Mouse (Mus musculus): ENCODE data around the gene Tex9.
"Not testable (repeated sequence)": the region's sequence is repeated elsewhere in the genome, so short reads cannot be mapped to it uniquely, and the experiment has no call there.

Tex9 gene

GRCm38 (mm10) chr9:72438749-72439148, 53.3 kb downstream of the Tex9 start:
- no peak for DNase-seq (ENCODE audit: low read depth)

DNA sequence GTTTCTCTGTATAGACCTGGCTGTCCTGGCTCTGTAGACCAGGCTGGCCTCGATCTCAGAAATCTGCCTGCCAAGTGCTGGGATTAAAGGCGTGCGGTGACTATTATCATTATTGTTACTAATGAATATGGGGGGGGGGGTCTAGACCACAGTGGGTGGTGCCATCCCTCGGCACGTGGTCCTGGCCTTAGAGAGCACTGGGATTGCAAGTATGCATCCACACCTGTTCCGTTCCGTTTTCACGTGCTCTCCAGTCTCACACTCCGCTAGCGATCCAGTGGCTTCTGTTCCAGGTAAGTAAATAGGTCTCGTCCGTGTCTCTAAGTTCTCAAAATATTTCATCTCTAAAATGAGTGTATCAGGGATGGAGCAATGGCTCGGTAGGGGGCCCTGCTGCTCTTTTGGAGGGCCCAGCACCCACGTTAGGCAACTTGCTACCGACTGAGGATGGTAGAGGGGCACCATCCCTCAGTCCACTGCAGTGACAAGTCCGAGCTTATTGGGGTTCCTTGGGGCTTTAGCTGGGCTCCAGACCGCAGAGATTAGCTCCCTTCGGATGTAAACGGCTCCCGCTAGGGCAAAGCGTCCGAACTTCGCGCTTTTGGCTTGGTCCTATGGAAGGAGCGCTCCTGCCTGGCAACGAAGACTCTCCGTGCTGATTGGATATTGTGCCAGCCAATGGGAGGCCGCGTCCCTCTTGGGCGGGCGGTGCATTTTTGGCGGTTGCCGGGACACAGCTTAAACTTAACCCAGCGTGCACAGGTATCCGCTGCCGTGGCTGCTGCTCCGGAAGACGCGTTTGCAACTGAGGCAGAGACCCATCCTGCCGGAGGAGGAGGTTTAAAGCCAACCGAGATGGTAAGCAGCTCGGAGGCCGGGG, 54.0 kb downstream of the Tex9 start, which contains the start of gene Mns1:
Gene Mns1 (plus strand): TSS at position 190 of the 880 bp plus-strand sequence.
- peak; percentile 96 for DNase-seq (ENCODE audit: low read depth)

DNA sequence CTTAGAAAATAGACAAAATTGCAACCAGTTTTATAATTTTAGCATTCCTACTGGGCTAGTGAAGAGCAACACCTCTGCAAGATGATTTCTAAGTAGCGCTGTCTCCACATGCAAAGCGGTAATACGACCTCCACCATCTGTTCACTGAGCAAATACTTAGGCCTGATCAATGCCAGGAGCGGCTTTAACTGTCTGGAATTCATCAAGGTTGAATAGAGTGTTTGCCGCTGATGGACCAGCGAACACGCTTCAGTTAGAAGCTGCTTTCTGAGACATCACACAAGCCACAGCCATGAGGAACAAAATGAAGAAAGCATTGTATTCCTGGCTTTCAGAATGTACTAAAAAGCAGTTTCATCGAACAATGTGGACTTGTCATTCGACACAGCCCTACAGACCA, 57.1 kb downstream of the Tex9 start:
- DNase-seq (ENCODE audit: low read depth), result no peak

GRCm38 (mm10) chr9:72427861-72428260, 64.2 kb downstream of the Tex9 start:
- no peak for DNase-seq (ENCODE audit: low read depth)

- no peak for DNase-seq (ENCODE audit: low read depth)
These were observed 66.6 kb downstream of the Tex9 start for GRCm38 (mm10) chr9:72425300-72425850.

- DNase-seq (ENCODE audit: low read depth), result no peak
These were observed 69.3 kb downstream of the Tex9 start for GRCm38 (mm10) chr9:72422753-72423152.

DNA sequence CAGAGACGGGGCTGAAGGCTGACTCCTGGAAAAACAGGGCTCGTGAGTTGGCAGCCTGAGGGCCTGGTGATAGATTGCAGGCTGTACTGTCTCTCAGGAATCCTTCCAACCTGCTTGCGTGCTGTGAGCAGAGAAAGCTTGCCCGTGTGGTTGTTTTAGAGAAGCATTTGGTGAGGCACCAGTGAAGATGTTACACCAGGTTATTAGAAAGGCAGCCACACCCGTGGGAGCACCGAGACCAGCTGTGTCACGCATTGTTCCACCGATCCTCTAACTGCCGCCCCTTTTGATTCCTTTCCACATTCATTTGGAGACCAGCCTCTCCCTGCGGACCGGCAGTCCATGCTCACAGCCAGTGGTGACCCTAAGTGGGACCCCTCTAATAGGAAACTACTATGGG, 69.7 kb downstream of the Tex9 start:
- no peak for DNase-seq (ENCODE audit: low read depth)

DNA sequence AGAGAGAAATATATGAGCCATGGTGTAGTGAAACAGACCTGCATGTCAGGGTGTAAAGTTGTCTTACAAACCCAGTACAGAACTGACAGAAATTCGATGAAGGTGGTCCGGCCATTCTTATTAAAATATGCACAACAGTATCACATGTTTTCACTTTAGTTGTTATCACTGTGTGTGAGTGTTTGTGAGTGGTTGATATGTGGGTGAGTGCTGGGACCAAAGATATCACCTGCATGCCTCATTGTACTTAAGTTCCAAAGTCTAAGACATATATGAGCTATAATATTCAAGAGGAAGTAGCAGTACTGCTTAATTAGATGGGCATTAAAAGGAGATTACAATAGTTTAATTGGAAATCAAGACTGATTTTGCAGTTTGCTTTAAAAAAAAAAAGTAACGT, 71.5 kb downstream of the Tex9 start:
- no peak for DNase-seq (ENCODE audit: low read depth)

GRCm38 (mm10) chr9:72418443-72418842, 73.6 kb downstream of the Tex9 start:
- DNase-seq (ENCODE audit: low read depth), result no peak

DNA sequence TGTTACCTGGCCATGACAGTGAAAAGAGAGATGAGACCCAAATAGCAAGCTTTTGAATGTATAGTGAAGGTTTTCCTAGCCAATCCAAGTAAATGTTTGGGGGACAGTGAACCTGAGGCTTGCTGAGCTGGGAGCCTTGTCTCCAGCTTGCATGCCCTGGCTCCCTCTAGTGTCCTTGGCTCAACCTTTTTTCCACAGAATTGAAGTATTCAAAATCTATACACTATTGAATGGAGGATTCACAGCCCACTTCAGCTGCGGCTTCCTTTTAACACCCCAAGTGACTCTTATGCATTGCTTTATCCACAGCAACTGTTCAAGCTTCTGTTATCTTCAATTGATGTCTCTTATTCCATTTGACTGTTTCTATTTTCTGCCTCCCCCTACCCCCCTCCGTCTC, 80.3 kb downstream of the Tex9 start:
- no peak for DNase-seq (ENCODE audit: low read depth)

DNA sequence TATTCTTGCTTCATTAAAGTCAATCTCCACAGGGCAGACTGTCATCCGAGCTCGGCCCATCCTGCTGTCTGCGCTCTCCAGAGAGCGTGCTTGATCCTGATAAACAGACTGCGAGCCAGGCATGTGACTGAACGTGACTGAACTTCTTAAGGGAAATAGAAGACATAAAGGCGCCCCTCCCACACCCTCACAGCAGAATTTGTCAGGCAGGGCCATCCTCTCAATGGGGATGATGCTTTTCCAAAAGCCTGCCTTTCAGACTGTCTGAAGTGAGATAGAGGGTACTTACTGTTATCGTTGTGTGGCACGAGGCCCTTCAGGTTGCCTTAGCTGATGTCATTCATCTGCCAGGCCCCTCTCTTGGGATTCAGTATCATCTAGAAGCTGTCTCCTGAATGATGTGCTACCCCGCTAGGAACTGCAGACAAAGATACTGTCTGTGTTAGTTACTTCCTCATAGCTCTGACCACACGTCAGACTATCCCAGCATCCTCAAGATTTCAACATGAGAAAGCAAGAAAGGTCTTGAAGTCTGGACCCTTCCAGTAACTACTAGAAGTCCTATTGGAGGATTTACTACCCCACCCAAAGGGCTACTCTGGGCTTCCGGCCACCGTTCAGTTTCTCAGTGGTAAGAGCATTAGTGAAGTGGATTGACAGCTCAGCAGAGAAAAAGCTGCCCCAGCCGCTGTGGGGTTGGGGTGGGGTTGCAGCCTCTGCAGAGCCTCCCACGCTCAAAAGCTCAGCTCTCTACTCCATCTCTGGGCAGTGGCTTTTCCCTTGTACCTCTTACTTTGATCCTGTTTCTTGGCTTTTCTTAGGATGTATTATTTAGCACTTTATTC, 82.4 kb downstream of the Tex9 start:
- no peak for DNase-seq (ENCODE audit: low read depth)

DNA sequence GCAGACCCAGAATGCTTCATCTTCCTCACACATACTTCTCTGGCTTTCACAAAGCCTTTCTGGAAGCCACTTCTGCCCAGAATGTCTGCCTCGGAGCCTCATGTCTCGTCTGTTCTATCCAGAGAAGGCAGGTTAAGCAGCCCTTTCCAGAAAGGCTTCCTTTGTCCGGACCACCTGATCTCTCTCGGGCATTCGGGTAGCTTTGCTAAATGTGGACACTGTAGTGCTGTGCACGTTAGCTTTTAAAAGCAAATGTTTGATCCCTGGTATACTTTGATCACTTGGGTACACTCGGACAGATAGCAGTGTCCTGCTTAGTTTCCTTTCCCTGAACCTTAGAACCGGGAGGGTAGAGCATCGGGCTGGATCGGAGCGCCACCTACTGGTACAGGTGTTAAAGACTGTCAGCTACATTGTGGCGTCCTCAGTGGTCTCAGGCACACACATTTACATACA, 83.9 kb downstream of the Tex9 start:
- DNase-seq (ENCODE audit: low read depth), result peak; percentile 90

DNA sequence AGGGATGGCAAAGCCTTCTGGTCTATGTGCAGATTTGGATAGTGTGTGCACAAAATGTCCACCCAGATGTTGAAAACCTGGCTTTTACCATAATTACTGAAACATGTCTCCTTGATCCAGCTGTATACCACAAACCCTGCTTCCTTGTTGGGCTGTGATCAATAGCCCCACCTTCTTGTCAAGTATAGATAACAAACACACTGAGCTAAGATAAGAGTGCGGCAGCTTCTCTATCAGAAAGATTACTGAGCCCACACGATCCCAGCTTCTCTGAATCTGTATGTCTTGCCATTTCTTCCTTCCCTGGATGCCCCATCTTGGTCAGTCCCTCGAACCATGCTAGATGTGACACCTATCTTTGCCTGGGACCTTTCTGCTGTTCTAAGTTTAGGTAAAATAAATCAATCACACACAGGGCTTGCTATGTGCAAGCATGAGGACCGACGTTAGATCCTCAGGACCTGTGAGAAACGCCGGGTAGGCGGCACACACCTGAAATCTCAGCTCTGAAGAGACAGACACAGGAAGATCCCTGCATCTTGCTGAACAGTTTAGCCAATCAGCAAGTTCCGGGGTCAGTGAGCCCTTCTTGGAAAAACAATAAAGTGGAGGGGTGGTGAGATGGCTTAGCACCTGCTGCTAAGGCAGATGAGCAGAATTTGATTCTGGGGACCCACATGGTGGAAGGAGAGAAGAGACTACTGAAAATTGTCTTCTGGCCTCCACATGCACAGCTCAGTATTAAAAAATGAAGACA, 86.0 kb downstream of the Tex9 start:
- DNase-seq (ENCODE audit: low read depth), result no peak

DNA sequence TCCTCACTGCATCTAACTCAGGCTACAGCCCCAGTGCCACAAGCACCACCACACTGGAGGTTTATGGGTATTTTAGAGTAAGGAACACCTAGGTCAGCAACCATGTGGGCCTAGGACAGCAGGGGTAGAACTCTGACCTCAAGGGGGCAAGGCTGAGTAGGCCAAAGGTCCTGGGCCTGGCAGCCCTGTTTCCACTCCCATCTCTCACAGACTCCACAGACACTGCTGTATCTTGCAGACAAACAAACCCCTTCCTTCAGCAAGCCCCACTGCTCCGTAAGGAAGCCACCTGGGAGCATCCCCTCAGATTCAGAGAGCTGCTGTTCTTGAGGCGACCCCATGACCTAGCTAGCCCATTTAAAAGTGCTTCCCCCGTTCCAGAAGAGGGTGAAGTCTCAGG, 87.1 kb downstream of the Tex9 start:
- DNase-seq (ENCODE audit: low read depth), result no peak

DNA sequence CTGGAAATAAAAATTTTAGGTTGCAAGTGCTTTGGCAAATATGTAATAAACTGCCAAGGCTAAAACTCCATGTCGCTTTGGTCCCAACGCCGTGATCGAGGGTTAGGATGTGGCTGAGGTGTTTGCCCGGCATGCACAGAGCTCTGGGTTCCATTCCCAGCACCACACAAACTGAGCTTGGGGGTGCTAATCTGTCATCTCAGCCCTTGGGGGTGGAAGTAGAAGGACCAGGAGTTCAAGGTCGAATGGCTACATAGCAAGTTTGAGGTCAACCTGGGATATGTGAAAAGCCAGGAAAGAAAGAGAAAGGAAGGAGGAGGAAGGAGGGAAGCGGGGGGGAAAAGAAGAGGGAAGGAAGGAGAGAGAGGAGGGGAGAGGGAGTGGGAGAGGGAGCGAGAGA, 87.6 kb downstream of the Tex9 start:
- DNase-seq (ENCODE audit: low read depth), result no peak

DNA sequence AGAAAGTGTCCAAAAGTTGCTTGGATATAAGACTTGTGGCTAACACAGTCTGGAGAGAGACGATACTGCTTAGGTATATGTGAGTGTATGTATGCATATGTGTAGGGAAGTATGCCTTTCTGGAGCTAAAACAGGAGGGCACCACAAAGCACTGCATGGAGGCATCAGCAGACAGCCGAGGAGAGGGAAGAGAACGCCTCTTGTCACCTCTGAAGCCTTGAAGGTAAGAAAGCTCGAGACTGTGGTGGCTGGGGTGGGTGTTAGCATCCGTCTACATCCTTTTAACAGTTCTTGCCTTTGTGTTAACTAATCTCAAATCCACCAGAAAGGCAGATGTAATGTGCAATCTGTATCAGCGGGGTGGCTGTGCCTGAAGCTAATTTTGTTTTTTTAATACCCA, 88.6 kb downstream of the Tex9 start:
- no peak for DNase-seq (ENCODE audit: low read depth)

DNA sequence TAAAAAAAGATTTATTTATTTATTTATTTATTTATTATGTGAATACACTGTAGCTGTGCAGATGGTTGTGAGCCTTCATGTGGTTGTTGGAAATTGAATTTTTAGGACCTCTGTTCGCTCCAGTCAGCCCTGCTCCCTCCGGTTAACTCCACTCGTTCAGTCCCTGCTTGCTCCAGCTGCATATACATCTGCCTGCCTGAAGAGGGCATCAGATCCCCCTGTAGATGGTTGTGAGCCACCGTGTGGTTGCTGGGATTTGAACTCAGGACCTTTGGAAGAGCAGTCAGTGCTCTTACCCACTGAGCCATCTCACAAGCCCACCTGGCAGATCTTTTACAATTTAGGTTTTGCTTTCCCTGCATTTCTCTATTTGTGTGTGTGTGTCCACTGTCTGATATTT, 90.2 kb downstream of the Tex9 start:
- not testable (repeated sequence) for DNase-seq (ENCODE audit: low read depth)

Measured in naive thymus-derived CD4-positive, alpha-beta T cell, adult 2 months (primary cell).